Mouse (Mus musculus) C2C12 (cell line): ENCODE measurements at regions not wholly inside any gene's neighbourhood (a gene's known extent, or its start where the extent isn't known, plus 50 kb on each side); places are given as distances from the start of the nearest gene placed in this dataset.

Source experiments
- CTCF ChIP-seq: IDR thresholded peaks from one replicate; pipeline ENCODE4 v1.5.1; 2011; ENCODE audit not compliant: control insufficient read depth, insufficient read depth, insufficient read length
- MAX ChIP-seq: IDR thresholded peaks from one replicate; pipeline ENCODE4 v1.6.1; 2011; ENCODE audit warnings: mild to moderate bottlenecking, control low read depth
- USF1 ChIP-seq: IDR thresholded peaks from one replicate; pipeline ENCODE4 v1.6.1; 2011; ENCODE audit warnings: low read depth, mild to moderate bottlenecking, control low read depth, moderate library complexity

- no peak for TF ChIP-seq CTCF
- TF ChIP-seq MAX, result no peak
- no peak for TF ChIP-seq USF1
Observed at GRCm38 (mm10) chr11:24628619-24629018, 550.8 kb downstream of the Bcl11a start.
